Comparison of ENCODE assay signal across 23 mouse cellular contexts in genomic region chr9:47353972-47354371, GRCm38 (mm10).
"Had no signal": no experiment of that assay in that cellular context is flagged by ENCODE, and none has a peak within 500 bp of the region (broad histone marks: within the 10 kb centered on the region; RNA-seq: fewer than 3 reads in every experiment).

No protein-coding gene starts in this region.

- H3K27me3 ChIP-seq: intestine, embryonic 15.5 days; limb, embryonic 15.5 days had no signal

- DNase-seq: gastrocnemius, adult 2 months; gastrocnemius, postnatal 10 days; gastrocnemius, postnatal 25 days; heart, adult 18-20 months; heart, postnatal 10 days; heart, postnatal 4 days; kidney, adult 18-20 months; kidney, adult 8-10 months; kidney, postnatal 10 days; kidney, postnatal 4 days had no signal

- H3K4me1 ChIP-seq: liver, embryonic 12.5 days had no signal

- H3K9ac ChIP-seq: heart, embryonic 12.5 days; hindbrain, embryonic 12.5 days; hindbrain, embryonic 14.5 days; intestine, embryonic 15.5 days; limb, embryonic 13.5 days; limb, embryonic 15.5 days; liver, embryonic 12.5 days had no signal

- H3K27ac ChIP-seq: gastrocnemius, adult 2 months; hindbrain, embryonic 12.5 days; hindbrain, embryonic 14.5 days; intestine, embryonic 15.5 days; left cerebral cortex, adult 2 months; limb, embryonic 13.5 days; limb, embryonic 15.5 days; liver, embryonic 12.5 days had no signal

- ATAC-seq: hindbrain, embryonic 16.5 days; inflammation-experienced regulatory T-cells, adult 6 months; intestine, embryonic 15.5 days; intestine, postnatal 0 days; liver, embryonic 12.5 days had no signal

- H3K4me2 ChIP-seq: heart, embryonic 12.5 days; hindbrain, embryonic 12.5 days; hindbrain, embryonic 14.5 days; intestine, embryonic 15.5 days; limb, embryonic 13.5 days; limb, embryonic 15.5 days; liver, embryonic 12.5 days had no signal

- H3K4me3 ChIP-seq: gastrocnemius, adult 2 months; heart, embryonic 10.5 days; heart, embryonic 12.5 days; hindbrain, embryonic 10.5 days; hindbrain, embryonic 12.5 days; intestine, embryonic 15.5 days; left cerebral cortex, adult 2 months; limb, embryonic 13.5 days; limb, embryonic 15.5 days; liver, embryonic 12.5 days had no signal

- H3K9me3 ChIP-seq: heart, embryonic 10.5 days; heart, embryonic 12.5 days; hindbrain, embryonic 10.5 days; hindbrain, embryonic 12.5 days; intestine, embryonic 15.5 days; limb, embryonic 13.5 days; limb, embryonic 15.5 days; liver, embryonic 12.5 days had no signal

- H3K36me3 ChIP-seq: heart, embryonic 10.5 days; heart, embryonic 12.5 days; hindbrain, embryonic 10.5 days; hindbrain, embryonic 12.5 days; intestine, embryonic 15.5 days; limb, embryonic 13.5 days; limb, embryonic 15.5 days; liver, embryonic 12.5 days had no signal
